Mouse (Mus musculus): ENCODE measurements at regions not wholly inside any gene's neighbourhood (a gene's known extent, or its start where the extent isn't known, plus 50 kb on each side); places are given as distances from the start of the nearest gene placed in this dataset.

DNA sequence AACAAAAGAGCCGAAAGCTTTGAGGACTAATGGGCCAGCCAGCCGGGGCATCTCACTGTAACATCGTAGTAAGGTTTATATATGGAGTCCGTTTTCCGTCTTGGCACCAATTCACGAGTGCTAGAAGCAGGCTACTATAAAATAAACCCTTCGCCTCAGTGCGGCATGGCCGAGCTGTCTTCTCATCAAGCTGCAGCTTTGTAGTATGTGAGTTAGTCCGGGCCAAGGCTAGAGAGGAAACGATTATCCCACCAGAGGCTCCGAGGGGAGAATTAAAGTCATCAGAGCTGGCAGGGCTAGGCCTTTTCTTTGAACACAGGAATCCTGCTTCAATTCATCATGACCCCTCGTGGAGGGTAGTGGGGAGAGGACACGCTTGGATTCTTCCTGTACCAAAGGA, 138.9 kb upstream of the Arglu1 start:
- no peak for DNase-seq

DNA sequence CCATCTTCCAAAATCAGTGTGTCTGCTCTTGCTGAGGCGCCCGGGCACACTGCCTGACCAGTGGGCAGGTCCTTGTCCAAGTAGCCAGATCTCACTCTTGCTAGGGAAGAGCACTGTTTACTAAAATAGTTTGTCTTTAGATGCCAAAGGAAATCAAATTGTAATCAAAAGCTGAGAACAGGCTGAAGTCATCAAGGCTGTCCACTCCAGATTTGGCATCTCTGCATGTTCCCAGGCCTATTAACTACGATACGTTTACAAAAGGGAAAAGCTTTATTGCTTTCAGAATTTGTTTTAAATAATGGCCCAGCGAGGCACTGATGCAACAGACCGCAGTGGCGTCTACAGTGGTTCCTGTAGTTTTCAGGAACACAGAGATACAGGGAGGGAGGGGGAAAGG, 137.2 kb upstream of the Arglu1 start:
- no peak for DNase-seq

- no peak for DNase-seq
Measured at GRCm38 (mm10) chr8:8826801-8827200, 136.5 kb upstream of the Arglu1 start.

DNA sequence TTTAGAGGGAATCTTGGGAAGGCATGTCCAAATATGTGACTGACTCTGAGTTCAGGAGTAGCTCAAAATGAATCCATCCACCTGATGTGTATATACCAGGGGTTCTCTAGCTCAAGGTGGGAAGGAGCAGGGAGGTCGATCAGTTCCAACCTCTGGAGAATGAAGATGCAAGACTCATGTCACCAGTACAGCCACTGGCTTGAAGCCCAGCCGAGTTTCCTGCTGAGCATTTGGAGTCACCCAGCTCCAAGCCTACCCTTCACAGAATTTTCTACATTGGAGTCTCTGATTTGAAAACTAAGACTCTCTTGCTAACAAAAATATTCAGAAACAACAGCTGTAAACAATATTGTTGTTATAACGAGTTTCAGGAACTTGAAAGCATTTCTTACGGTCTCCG, 134.6 kb upstream of the Arglu1 start:
- no peak for DNase-seq

GRCm38 (mm10) chr8:8821119-8821518, 130.8 kb upstream of the Arglu1 start:
- DNase-seq = no peak

- no peak for DNase-seq
Measured at GRCm38 (mm10) chr8:8820614-8821013, 130.3 kb upstream of the Arglu1 start.

DNA sequence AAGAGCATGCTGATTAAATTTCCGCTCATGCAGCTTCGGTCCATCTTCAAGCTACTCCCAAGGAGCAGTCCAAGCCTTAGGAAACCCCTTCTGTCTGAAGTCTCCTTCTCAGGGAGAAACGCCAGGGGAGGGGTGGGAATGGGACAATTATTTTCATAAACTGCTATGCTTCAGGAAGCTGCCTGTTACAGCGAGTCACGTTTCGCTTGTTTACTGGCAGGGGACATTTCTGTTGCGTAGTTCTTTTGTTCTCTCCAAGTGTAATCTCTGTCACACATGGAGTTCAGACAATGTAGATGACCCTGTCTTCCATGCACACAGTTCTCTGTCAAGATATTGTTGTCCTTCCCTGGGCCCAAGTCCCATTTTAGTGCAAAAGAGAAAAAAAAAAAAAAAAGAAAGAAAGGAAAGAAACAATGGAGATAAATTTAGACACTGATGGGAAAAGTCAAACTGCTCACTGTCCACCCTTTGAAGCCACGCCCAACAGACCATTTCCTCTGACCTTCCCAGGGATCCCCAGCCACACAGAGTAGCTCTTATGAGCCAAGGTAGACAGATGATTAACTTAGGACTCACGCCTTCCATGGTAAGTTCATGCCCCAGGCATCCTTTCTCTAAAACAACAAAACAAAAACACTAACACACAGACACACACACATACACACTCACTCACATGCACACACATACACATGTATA, 129.1 kb upstream of the Arglu1 start:
- DNase-seq = no peak

DNA sequence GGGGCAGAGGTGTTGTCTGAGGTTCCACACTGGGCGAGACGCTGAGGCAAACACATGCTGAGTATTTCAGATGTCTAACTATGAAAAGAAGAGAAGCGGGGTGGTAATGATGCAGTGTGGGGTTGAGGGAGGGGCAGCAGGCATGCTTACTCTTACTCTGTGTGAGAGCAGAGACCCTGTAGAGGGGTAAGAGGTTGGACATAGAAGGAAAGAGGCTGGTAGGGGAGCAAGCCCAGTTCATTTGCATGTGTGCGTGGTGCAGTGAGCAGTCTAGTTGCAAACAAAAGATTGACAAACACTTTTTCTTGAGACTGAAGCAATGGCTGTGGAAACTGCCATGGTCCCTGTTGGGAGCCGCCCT, 122.5 kb upstream of the Arglu1 start:
- no peak for DNase-seq

DNA sequence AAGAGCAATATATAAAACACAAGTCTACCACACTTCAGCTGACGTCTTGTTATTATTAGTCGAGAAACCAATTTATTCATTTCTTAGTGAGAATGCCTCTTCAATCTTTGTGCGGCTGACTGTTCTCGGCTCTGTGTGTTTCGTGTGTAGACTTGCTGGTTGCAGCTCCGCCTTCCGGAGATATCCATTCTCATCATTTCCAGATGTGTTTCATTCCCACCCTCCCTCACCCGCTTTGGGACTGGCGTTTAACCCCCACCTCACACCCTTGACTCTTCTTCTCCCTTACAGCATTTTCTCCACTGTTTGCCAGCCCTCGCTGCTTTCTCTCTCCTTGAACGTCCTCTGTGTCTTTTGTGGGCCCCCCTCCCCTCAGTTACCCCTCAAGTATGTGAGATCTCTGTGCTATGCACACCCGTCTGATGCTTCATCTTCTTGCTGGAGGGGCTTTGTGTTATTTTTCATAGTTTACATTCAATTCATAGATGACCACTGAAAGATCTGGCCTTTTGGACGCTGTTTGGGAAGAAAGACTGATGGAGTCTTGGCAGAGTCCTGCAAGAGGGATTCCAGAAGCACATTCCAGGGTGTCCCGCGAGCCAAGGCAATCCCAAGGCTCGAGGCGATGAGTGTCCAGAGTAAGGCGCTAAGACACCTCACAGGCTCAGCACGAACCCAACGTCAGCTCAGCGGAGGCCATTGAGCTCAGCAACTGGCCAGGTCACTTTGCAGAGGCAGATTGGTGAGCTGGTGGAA, 121.9 kb upstream of the Arglu1 start:
- no peak for DNase-seq

GRCm38 (mm10) chr8:8810928-8811327, 120.6 kb upstream of the Arglu1 start:
- DNase-seq = no peak

- no peak for DNase-seq
Measured at GRCm38 (mm10) chr8:8809835-8810439, 119.6 kb upstream of the Arglu1 start.

DNA sequence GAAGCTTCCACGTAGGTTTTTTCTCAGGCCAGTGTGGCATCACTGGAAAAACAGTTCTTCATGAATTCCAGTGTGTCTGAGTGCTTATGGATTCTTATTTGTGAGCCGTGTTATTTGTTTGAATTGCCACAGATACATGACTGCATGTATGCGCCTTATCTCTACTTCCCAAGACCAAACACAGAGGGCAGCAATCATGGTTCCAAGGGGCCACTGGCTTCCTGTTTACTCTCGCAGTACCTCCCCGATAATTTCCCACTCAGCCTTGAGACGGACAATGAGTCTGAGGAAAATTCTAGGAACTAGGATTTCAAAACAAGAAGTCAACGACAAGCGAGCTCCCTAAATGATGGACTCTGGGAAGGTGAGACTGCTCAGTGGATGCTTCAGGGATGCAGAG, 119.0 kb upstream of the Arglu1 start:
- no peak for DNase-seq

- DNase-seq = no peak
Measured at GRCm38 (mm10) chr8:8802761-8803340, 112.5 kb upstream of the Arglu1 start.

- DNase-seq = no peak
Measured at GRCm38 (mm10) chr8:8802317-8802716, 112.0 kb upstream of the Arglu1 start.

- no peak for DNase-seq
Measured at GRCm38 (mm10) chr8:8801578-8801977, 111.3 kb upstream of the Arglu1 start.

DNA sequence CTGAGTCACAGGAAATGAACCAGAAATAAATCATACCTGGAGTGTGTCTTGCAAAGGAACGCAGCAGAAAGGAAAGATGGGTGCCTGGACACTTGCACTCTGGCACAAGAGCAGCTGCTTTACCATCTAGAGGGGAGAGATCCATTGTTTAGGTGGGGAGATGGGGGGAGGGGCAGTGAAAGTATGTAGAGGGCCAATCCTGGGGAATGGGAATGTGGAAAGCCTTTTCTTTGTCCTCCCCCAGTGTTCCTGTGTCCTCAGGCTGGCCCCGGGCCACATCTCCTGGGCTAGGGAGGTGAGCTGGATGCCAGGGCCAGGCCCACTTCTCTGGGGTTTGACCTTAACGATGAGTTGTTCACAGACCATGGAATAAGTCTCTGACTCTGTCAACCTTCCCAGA, 107.2 kb upstream of the Arglu1 start:
- no peak for DNase-seq

DNA sequence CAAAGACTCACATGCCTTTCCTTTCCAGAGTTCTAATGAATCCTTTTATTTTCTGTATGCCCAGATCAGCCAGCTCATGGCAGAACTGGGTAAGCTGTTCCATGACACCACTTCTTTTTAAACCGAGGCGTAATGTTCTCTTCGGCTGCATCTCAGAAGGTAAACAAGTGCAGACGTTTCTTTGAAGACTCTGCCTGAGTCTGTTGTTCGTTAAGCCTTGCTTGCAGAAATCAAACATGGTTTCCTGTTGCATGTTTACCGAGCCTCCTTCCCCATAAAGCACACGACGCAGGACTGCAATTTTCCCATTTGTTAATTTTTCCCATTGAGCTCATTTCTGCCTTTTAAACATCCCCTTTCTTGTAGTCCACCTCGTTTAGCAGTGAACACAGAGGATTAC, 106.6 kb upstream of the Arglu1 start:
- no peak for DNase-seq

GRCm38 (mm10) chr8:8794711-8795110, 104.4 kb upstream of the Arglu1 start:
- no peak for DNase-seq

DNA sequence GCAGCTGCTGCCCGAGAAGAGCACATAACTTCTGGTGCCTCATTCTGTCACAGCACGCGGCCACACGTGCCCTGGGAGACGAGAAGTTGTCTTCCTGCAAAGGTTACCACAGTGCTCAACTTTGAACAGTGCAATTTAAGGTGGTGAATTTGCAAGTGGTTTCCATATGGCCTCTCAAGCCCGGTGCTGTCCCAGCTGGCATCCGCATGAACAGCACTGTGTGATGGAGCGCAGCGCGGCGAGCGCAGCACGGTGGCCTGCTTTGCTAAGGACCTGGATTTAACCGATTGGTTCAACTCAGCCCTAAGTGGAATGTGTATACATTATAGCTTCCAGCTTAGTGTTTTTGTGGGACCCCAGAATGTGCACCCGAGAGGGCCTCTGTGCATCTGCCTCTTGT, 89.6 kb upstream of the Arglu1 start:
- no peak for DNase-seq

DNA sequence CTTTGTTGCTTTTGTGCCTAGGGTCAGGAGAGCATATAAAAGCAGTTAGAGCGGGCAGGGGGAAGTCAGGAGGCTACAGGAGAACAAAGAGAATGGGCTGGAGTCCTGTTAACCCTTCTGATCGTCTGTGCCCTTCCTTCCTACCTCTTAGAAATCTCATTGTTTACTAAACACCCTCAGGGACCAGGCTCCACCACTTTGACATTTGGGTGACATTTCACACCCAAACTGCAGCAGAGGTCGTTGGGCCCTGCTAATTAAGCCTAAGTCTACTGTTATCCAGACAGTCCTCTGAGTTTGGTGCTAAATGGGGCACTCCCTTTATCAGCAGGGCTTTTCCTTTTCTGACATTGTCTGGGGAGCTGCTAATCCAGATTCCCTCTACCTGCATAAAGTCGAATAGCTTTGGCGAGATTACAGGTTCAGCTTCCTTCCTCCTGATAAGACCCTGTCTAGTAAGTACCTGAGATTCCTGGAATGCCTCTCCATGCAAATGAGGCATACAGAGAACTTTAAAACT, 84.2 kb upstream of the Arglu1 start:
- no peak for DNase-seq

- DNase-seq = no peak
Measured at GRCm38 (mm10) chr8:8772424-8772823, 82.1 kb upstream of the Arglu1 start.

GRCm38 (mm10) chr8:8770397-8770796, 80.1 kb upstream of the Arglu1 start:
- DNase-seq = no peak

DNA sequence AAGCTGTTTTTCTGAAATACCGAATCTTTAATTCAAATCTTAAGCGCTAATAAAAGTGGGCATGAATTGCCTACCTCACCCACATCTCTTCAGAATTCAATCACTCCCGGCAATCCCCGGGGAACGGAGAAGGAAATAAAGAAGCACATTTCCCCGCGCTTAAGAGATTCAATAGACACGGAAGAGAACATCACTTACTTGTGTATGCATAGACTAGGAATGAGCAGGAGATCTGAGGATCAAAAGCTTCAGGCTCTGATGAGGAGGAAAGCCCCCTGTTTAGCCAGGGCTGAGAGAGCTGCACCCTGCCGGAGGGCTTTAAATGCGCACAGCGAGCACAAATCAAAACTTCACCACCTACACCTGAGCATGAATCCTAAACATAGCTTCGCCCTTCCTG, 72.0 kb upstream of the Arglu1 start:
- DNase-seq = no peak

GRCm38 (mm10) chr8:8758283-8758682, 68.0 kb upstream of the Arglu1 start:
- DNase-seq = no peak

Data from B cell, adult 2 months (primary cell).